Mouse (Mus musculus) ES-Bruce4 (cell line): Measurements from ENCODE around the gene Wfdc9. TPM values are rescaled to one million over a fixed set of nuclear protein-coding genes. Genes with fewer than 3 reads are reported as not detected.

Experiments used
- H3K27ac ChIP-seq: 2 replicates; pipeline ENCODE4 v1.5.1; 2012; ENCODE audit warnings: low read length, inconsistent platforms; ENCODE audit not compliant: insufficient read depth
- H3K27me3 ChIP-seq: 2 replicates; pipeline ENCODE4 v1.6.1; 2012; ENCODE audit warnings: mild to moderate bottlenecking, low read length, inconsistent platforms; ENCODE audit not compliant: control insufficient read depth, poor library complexity, insufficient read depth, severe bottlenecking
- H3K36me3 ChIP-seq: 2 replicates; pipeline ENCODE4 v1.6.1; 2012; ENCODE audit warnings: inconsistent platforms, mild to moderate bottlenecking, low read length, moderate library complexity; ENCODE audit not compliant: control insufficient read depth, poor library complexity, insufficient read depth, severe bottlenecking
- H3K4me1 ChIP-seq: one replicate; pipeline ENCODE4 v1.8.1; 2011; ENCODE audit warnings: low read length; ENCODE audit not compliant: control insufficient read depth, insufficient read depth
- H3K4me3 ChIP-seq: 2 replicates; pipeline ENCODE4 v1.5.1; 2011; ENCODE audit warnings: low read depth, mild to moderate bottlenecking, low read length
- H3K9ac ChIP-seq: 2 replicates; pipeline ENCODE4 v1.6.1; 2012; ENCODE audit warnings: low read depth, mild to moderate bottlenecking, inconsistent platforms; ENCODE audit not compliant: poor library complexity, severe bottlenecking
- H3K9me3 ChIP-seq: replicated peaks from 2 replicates; pipeline ENCODE4 v1.6.1; 2012; ENCODE audit warnings: mild to moderate bottlenecking, low read length, inconsistent platforms; ENCODE audit not compliant: control insufficient read depth, poor library complexity, insufficient read depth, severe bottlenecking
- CTCF ChIP-seq: IDR thresholded peaks from one replicate; pipeline ENCODE4 v1.8.1; 2011; ENCODE audit warnings: low read depth, low read length
- EP300 ChIP-seq: IDR thresholded peaks from 2 replicates; pipeline ENCODE4 v1.6.1; 2011; ENCODE audit warnings: low read depth, low read length; ENCODE audit not compliant: insufficient read depth
- POLR2A ChIP-seq: IDR thresholded peaks from one replicate; pipeline ENCODE4 v1.8.1; 2011; ENCODE audit warnings: low read length; ENCODE audit not compliant: insufficient read depth
- polyA plus RNA-seq: library from polyadenylated mRNA; stranded (reverse); fragments of >200 nt; gene quantifications from 2 replicates; pipeline ENCODE4 v1.2.4, GENCODE M21; 2011; ENCODE audit warnings: low read depth; ENCODE audit not compliant: missing spikeins, insufficient read depth, insufficient read length

The Wfdc9 gene
- polyA plus RNA-seq = not detected in 2 replicates

DNA sequence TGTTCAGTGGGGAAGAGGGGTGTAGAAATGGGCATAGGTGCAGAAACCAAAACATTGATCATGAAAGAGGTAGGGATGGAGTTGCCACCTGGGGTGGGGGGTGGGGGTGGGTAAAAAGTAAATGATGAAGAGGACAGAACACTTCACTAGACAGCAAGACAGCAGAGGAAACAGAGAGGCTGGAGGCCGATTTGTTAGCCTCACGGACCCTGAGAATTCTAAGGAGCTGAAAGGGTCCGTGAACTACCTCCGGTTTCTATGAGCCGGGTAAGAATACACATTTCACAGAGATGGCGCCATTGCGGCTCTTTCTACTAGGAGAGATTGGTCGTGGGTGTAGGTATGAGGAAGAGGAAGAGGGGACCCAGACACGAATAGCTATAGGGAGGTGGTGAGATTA is at the start of gene Wfdc9:
Gene Wfdc9 (minus strand): TSS at position 101 of the 400 bp plus-strand sequence.
- TF ChIP-seq POLR2A (no peak), EP300 (no peak), CTCF (no peak)
- Histone ChIP-seq H3K9ac (no peak within 1 kb of the TSS), H3K9me3 (no peaks in the 10 kb centered on the region), H3K27ac (no peak within 1 kb of the TSS), H3K4me1 (no peaks in the 10 kb centered on the region), H3K36me3 (no peaks in the 10 kb centered on the region), H3K4me3 (peak within 1 kb of the TSS; percentile 35; the same call in 1 of the 2 replicates), H3K27me3 (no peaks in the 10 kb centered on the region)

DNA sequence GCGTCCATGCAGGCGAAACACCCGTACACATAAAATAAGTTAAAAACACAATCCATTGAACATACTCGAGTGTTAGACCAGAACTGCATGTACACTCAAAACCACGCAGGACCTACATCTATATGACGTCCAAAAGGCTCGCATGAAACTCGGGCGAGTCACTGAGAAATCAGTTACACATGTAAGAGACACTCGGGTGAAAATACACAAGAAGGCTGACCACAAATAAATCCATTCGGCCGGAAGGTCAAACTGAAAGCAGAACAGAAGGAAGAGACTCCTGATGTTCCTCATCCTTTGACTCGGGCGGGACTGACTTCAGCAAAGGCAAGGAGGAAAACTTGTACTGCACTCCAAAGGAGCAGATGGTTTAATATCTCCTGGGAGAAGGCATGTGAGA is 49.6 kb upstream of the Wfdc9 start:
- H3K9me3 ChIP-seq = peaks cover 4% of the 10 kb centered on the region
- TF ChIP-seq CTCF (no peak), POLR2A (no peak), EP300 (no peak)
- H3K27me3 ChIP-seq = no peaks in the 10 kb centered on the region
- H3K4me1 ChIP-seq = no peaks in the 10 kb centered on the region
- no peak overlapping the region for H3K9ac ChIP-seq
- H3K4me3 ChIP-seq = no peak overlapping the region
- H3K36me3 ChIP-seq = no peaks in the 10 kb centered on the region
- no peak overlapping the region for H3K27ac ChIP-seq

DNA sequence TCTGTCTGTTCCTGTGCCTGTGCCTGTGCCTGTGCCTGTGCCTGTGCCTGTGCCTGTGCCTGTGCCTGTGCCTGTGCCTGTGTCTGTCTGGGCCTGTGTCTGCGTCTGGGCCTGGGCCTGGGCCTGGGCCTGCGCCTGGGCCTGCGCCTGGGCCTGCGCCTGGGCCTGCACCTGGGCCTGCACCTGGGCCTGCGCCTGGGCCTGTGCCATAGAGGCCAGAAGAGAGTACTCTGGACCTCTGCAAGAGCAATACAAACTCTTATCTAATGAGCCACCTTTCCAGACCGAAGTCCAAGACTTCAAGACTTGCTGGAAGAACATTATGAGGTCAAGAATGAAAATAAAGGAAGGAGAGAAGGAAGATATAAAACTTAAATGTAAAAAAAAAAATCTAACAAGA is 48.9 kb upstream of the Wfdc9 start:
- Histone ChIP-seq H3K27ac (peak overlapping the region; percentile 70; the same call in 1 of the 2 replicates), H3K4me1 (no peaks in the 10 kb centered on the region), H3K4me3 (no peak overlapping the region), H3K27me3 (no peaks in the 10 kb centered on the region), H3K36me3 (no peaks in the 10 kb centered on the region), H3K9me3 (peaks cover 4% of the 10 kb centered on the region), H3K9ac (no peak overlapping the region)
- TF ChIP-seq EP300 (no peak), POLR2A (no peak), CTCF (no peak)

DNA sequence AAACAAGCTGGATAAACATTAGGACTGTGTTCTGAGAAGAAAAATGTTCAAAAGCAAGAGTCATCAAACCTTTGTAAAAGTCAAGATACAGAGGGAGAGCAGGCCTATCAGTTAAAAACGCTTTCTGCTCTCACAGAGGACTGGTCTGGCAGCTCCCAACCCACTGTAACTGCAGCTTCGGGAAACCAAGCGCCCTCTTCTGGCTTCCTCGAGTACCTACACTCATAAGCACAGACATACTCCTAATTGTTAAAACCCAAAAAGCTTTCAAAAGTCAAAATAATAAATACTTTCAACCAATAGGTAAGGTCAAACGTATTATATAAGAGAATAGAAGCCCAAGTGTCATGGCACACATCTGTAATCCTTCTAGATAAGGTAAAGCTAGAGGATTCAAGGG is 47.9 kb upstream of the Wfdc9 start:
- no peaks in the 10 kb centered on the region for H3K36me3 ChIP-seq
- H3K9me3 ChIP-seq = peaks cover 4% of the 10 kb centered on the region
- no peak overlapping the region for H3K27ac ChIP-seq
- no peaks in the 10 kb centered on the region for H3K4me1 ChIP-seq
- H3K9ac ChIP-seq = no peak overlapping the region
- no peak for TF ChIP-seq POLR2A
- TF ChIP-seq EP300 = no peak
- no peak for TF ChIP-seq CTCF
- H3K4me3 ChIP-seq = no peak overlapping the region
- H3K27me3 ChIP-seq = no peaks in the 10 kb centered on the region

GRCm38 (mm10) chr2:164701761-164702160 is 45.4 kb upstream of the Wfdc9 start:
- H3K9ac ChIP-seq = no peak overlapping the region
- H3K27ac ChIP-seq = no peak overlapping the region
- no peak overlapping the region for H3K4me3 ChIP-seq
- no peaks in the 10 kb centered on the region for H3K36me3 ChIP-seq
- no peaks in the 10 kb centered on the region for H3K27me3 ChIP-seq
- H3K4me1 ChIP-seq = no peaks in the 10 kb centered on the region
- peaks cover 4% of the 10 kb centered on the region for H3K9me3 ChIP-seq
- TF ChIP-seq EP300 (no peak), CTCF (no peak), POLR2A (no peak)

DNA sequence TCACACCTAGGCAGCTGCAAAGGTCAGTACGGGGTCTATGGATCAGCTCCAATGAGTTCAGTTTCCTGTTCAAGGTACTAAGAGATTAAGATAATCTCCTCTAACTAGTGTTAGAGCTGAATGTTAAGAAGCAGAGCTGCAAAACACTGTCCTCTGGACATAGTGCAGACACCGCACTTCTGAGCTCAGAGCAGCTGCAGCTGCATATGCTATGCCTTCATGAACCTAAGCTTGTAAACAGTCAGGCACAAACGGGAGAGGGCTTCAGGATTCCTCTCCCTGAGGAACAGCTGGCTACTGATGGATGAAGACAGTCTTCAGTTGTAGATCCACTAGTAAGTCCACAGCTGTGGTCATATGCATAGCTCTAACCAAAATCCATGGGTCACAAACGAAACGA is 44.6 kb upstream of the Wfdc9 start:
- Histone ChIP-seq H3K36me3 (no peaks in the 10 kb centered on the region), H3K9ac (no peak overlapping the region), H3K4me3 (no peak overlapping the region), H3K27me3 (no peaks in the 10 kb centered on the region; the same call in 1 of the 2 replicates), H3K4me1 (no peaks in the 10 kb centered on the region), H3K27ac (no peak overlapping the region), H3K9me3 (peaks cover 4% of the 10 kb centered on the region)
- TF ChIP-seq EP300 (no peak), CTCF (no peak), POLR2A (no peak)
